Mouse (Mus musculus): Measurements from ENCODE around the gene Gm17617. TPM values are rescaled to one million over a fixed set of nuclear protein-coding genes. Genes with fewer than 3 reads are reported as not detected.

Gm17617 gene
- total RNA-seq (2012; rRNA removed) (not detected in 2 replicates), polyA plus RNA-seq (2012; ENCODE audit: insufficient read depth in 1 of 2, insufficient read length in 2 of 2, low read depth in 1 of 2, low replicate concordance in 2 of 2, missing spikeins in 1 of 2) (not detected)

DNA sequence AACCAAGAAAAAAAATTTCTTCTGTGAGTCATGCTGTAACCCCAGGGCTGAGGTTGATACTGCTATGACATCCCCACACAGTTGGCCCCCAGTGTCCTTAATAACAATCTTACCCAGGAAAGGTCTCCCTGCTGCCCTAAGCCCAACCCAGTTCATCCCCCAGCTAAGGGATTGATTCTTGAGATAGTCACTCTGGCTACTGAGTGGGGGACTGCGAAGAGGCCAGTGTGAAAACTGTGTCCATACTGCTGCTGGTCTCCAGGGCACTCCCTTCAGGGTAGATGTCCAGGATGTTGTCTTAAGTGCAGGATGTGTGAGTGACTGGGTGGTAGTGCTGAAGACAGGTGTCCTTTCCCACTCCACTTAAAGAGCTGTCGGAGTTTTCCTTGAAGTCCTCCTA lies at the start of gene Gm17617:
Gm17617 (minus strand) TSS at position 101 of the 400 bp plus-strand sequence.
- DNase-seq (ENCODE audit: low read depth, low spot score) = no peak
- H3K27me3 ChIP-seq (ENCODE audit: control insufficient read depth in 1 of 2, insufficient read depth in 2 of 2, low read length in 2 of 2) = no peaks in the 10 kb centered on the region
- TF ChIP-seq POLR2AphosphoS2 (IDR thresholded peaks at IDR 0.05; ENCODE audit: low read length) = no peak
- TF ChIP-seq KAT2A (conservative IDR thresholded peaks at IDR 0.05; ENCODE audit: low read depth, low read length) = no peak
- no peak for TF ChIP-seq USF1 (IDR thresholded peaks at IDR 0.05; ENCODE audit: low read depth, low read length)
- no peak for TF ChIP-seq MAX (IDR thresholded peaks at IDR 0.05; ENCODE audit: low read length)
- no peak for TF ChIP-seq GABPA (IDR thresholded peaks at IDR 0.05; ENCODE audit: low read depth, low read length)
- TF ChIP-seq E2F4 (IDR thresholded peaks at IDR 0.05; ENCODE audit: borderline replicate concordance, low read depth, low read length) = no peak
- TF ChIP-seq UBTF (IDR thresholded peaks at IDR 0.05; ENCODE audit: borderline replicate concordance, insufficient read depth, low read depth, low read length) = no peak
- no peak for TF ChIP-seq MAFK (IDR thresholded peaks at IDR 0.05; ENCODE audit: borderline replicate concordance, low read depth, low read length)
- H3K9me3 ChIP-seq (replicated peaks; ENCODE audit: insufficient read depth, low read length) = no peaks in the 10 kb centered on the region
- peaks cover 0 to 3% of the 10 kb centered on the region in 2 experiments; a peak in 1 of 4 replicates for H3K36me3 ChIP-seq (ENCODE audit: control insufficient read depth in 1 of 2, insufficient read depth in 2 of 2, low read length in 2 of 2)
- H3K4me1 ChIP-seq (ENCODE audit: control insufficient read depth in 1 of 2, insufficient read depth in 2 of 2, low read length in 2 of 2) = no peaks in the 10 kb centered on the region
- no peak within 1 kb of the TSS for H3K9ac ChIP-seq (ENCODE audit: control insufficient read depth, low read depth, low read length, poor library complexity, severe bottlenecking)
- no peak within 1 kb of the TSS for H3K4me3 ChIP-seq (ENCODE audit: control insufficient read depth in 1 of 2, insufficient read depth in 1 of 2, low read depth in 2 of 2, low read length in 2 of 2)
- H3K79me2 ChIP-seq (ENCODE audit: control insufficient read depth, insufficient read depth, low read length, poor library complexity) = no peaks in the 10 kb centered on the region
- H3K27ac ChIP-seq (ENCODE audit: control insufficient read depth, low read depth, low read length) = no peak within 1 kb of the TSS

DNA sequence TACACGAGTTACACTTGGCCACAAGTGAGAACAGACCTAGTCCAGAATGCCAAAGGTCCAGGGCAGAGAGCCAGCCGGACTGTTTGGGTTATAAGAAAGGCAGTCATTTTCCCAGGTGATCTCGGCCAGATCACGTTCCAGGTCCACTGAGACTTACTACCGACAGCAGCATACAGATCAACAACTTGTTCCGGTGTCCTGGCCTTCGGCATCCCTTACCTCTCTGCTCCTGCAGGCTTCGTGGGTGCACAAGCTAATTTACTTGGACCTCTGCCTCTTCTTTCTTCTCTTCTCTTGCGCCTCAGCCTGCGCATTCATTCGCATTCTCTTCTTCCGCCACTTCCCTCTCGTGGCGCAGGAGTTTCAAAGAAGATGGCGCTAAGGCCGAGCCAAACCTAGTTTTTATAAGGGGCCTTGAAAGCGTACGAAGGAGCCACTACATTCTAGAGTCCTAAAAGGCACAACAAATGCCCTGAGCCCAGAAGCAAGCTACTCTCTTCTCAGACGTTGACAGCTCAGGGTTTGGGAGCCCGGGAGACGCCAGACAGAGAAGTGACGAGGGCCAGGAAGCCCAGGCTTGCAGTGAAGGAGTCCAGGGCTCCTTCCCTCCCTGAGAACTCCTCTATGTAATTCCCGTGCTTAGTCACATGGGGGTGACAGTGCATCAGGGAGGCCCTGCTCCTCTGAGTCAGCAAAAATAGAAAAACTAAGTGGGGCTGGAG lies 49.0 kb upstream of the Gm17617 start:
- no peaks in the 10 kb centered on the region for H3K9me3 ChIP-seq (replicated peaks; ENCODE audit: insufficient read depth, low read length)

More for the DNA sequence above, 49.0 kb upstream of the Gm17617 start:
- H3K27ac ChIP-seq (ENCODE audit: control insufficient read depth, low read depth, low read length) = no peak overlapping the region; the same call in 1 of the 2 replicates
- H3K79me2 ChIP-seq (ENCODE audit: control insufficient read depth, insufficient read depth, low read length, poor library complexity) = no peaks in the 10 kb centered on the region
- peak; percentile 40 for DNase-seq (ENCODE audit: low read depth, low spot score)
- no peaks in the 10 kb centered on the region for H3K36me3 ChIP-seq (ENCODE audit: control insufficient read depth in 1 of 2, insufficient read depth in 2 of 2, low read length in 2 of 2)
- TF ChIP-seq MYC (IDR thresholded peaks at IDR 0.05; ENCODE audit: low read depth, low read length) = no peak
- no peak for TF ChIP-seq TCF12 (IDR thresholded peaks at IDR 0.05; ENCODE audit: low read depth, low read length)
- peak; percentile 23; the same call in 1 of the 2 replicates for TF ChIP-seq ZC3H11A (IDR thresholded peaks at IDR 0.05; ENCODE audit: low read depth, low read length)
- TF ChIP-seq ELF1 (IDR thresholded peaks at IDR 0.05; ENCODE audit: low read depth, low read length) = no peak
- TF ChIP-seq TAL1 (IDR thresholded peaks at IDR 0.05; ENCODE audit: low read length) = no peak
- TF ChIP-seq MAZ (IDR thresholded peaks at IDR 0.05; ENCODE audit: low read depth, low read length) = no peak
- peak; percentile 38; the same call in 1 of the 2 replicates for TF ChIP-seq SMC3 (IDR thresholded peaks at IDR 0.05; ENCODE audit: low read depth, low read length)
- TF ChIP-seq RAD21 (IDR thresholded peaks at IDR 0.05; ENCODE audit: low read depth, low read length) = peak; percentile 49
- TF ChIP-seq USF2 (IDR thresholded peaks at IDR 0.05; ENCODE audit: borderline replicate concordance in 1 of 2, insufficient read depth in 1 of 2, low read depth in 1 of 2, low read length in 2 of 2) = no peak
- TF ChIP-seq ZKSCAN1 (IDR thresholded peaks at IDR 0.05; ENCODE audit: low read depth, low read length) = no peak
- no peak for TF ChIP-seq RCOR1 (IDR thresholded peaks at IDR 0.05; ENCODE audit: low read depth, low read length)
- TF ChIP-seq POLR2AphosphoS5 (IDR thresholded peaks at IDR 0.05; ENCODE audit: borderline replicate concordance, low read depth, low read length) = no peak
- TF ChIP-seq UBTF (IDR thresholded peaks at IDR 0.05; ENCODE audit: borderline replicate concordance, insufficient read depth, low read depth, low read length) = no peak
- no peak for TF ChIP-seq MYB (IDR thresholded peaks at IDR 0.05; ENCODE audit: low read depth, low read length)
- no peak for TF ChIP-seq CHD1 (IDR thresholded peaks at IDR 0.05; ENCODE audit: low read depth, low read length)
- TF ChIP-seq E2F4 (IDR thresholded peaks at IDR 0.05; ENCODE audit: borderline replicate concordance, low read depth, low read length) = no peak
- no peak for TF ChIP-seq KAT2A (conservative IDR thresholded peaks at IDR 0.05; ENCODE audit: low read depth, low read length)
- TF ChIP-seq MAFK (IDR thresholded peaks at IDR 0.05; ENCODE audit: borderline replicate concordance, low read depth, low read length) = peak; percentile 95
- peak in 1 of 3 experiments; percentile 49; a peak in 2 of 6 replicates for TF ChIP-seq CTCF (IDR thresholded peaks at IDR 0.05 in 2 of 3, conservative IDR thresholded peaks at IDR 0.05 in 1 of 3; ENCODE audit: control insufficient read depth in 1 of 3, insufficient read depth in 1 of 3, low read depth in 2 of 3, low read length in 3 of 3, poor library complexity in 1 of 3, severe bottlenecking in 1 of 3)
- TF ChIP-seq JUND (IDR thresholded peaks at IDR 0.05; ENCODE audit: low read depth, low read length) = no peak
- no peak for TF ChIP-seq GATA1 (IDR thresholded peaks at IDR 0.05; ENCODE audit: low read depth, low read length)
- TF ChIP-seq ETS1 (IDR thresholded peaks at IDR 0.05; ENCODE audit: low read depth, low read length) = no peak
- no peak for TF ChIP-seq TBP (IDR thresholded peaks at IDR 0.05; ENCODE audit: low read depth, low read length)
- TF ChIP-seq GABPA (IDR thresholded peaks at IDR 0.05; ENCODE audit: low read depth, low read length) = no peak
- TF ChIP-seq CHD2 (IDR thresholded peaks at IDR 0.05; ENCODE audit: low read length) = no peak
- no peak for TF ChIP-seq POLR2A (IDR thresholded peaks at IDR 0.05; ENCODE audit: control insufficient read depth in 1 of 2, insufficient read depth in 1 of 2, low read depth in 1 of 2, low read length in 2 of 2, poor library complexity in 1 of 2)
- H3K27me3 ChIP-seq (ENCODE audit: control insufficient read depth in 1 of 2, insufficient read depth in 2 of 2, low read length in 2 of 2) = no peaks in the 10 kb centered on the region
- H3K4me1 ChIP-seq (ENCODE audit: control insufficient read depth in 1 of 2, insufficient read depth in 2 of 2, low read length in 2 of 2) = no peaks in the 10 kb centered on the region; a peak in 1 of 4 replicates
- H3K9ac ChIP-seq (ENCODE audit: control insufficient read depth, low read depth, low read length, poor library complexity, severe bottlenecking) = no peak overlapping the region
- no peak overlapping the region for H3K4me3 ChIP-seq (ENCODE audit: control insufficient read depth in 1 of 2, insufficient read depth in 1 of 2, low read depth in 2 of 2, low read length in 2 of 2)
